Mouse (Mus musculus): ENCODE measurements around the gene AU018091. TPM values are rescaled to one million over a fixed set of nuclear protein-coding genes. Genes with fewer than 3 reads are reported as not detected.

The AU018091 gene
- not detected in 2 replicates for total RNA-seq (2014; rRNA removed)
- not detected in 2 replicates for polyA plus RNA-seq (2015; fragmentation: Nextera tagmentation; extraction: Ambion mirVana)

GRCm38 (mm10) chr7:3168925-3169324 is at the start of gene AU018091:
TSS of gene AU018091 (minus strand) at chr7:3169203.
- Histone ChIP-seq H3K27me3 (ENCODE audit: insufficient read depth, low read length) (no peaks in the 10 kb centered on the region), H3K4me2 (ENCODE audit: low read depth, low read length, poor library complexity, severe bottlenecking) (no peak within 1 kb of the TSS), H3K4me3 (ENCODE audit: low read depth, low read length) (no peak within 1 kb of the TSS), H3K36me3 (ENCODE audit: insufficient read depth, low read length) (no peaks in the 10 kb centered on the region), H3K9ac (replicated peaks; ENCODE audit: low read length, poor library complexity, severe bottlenecking) (no peak within 1 kb of the TSS), H3K4me1 (ENCODE audit: insufficient read depth, low read length) (no peaks in the 10 kb centered on the region), H3K9me3 (ENCODE audit: low read length) (no peaks in the 10 kb centered on the region), H3K27ac (ENCODE audit: low read depth, low read length) (no peak within 1 kb of the TSS)
- no peak for ATAC-seq (ENCODE audit: low FRiP score)
- no peak for TF ChIP-seq CTCF (IDR thresholded peaks at IDR 0.05)
- no peak for DNase-seq (ENCODE audit: low spot score)
- WGBS = 88% methylated on average over 3 of the region's 3 CpGs

GRCm38 (mm10) chr7:3217546-3218056 is 48.6 kb upstream of the AU018091 start:
- TF ChIP-seq CTCF (IDR thresholded peaks at IDR 0.05) = no peak
- no peak for DNase-seq (ENCODE audit: low spot score)
- Histone ChIP-seq H3K27ac (ENCODE audit: low read depth, low read length) (no peak overlapping the region), H3K4me2 (ENCODE audit: low read depth, low read length, poor library complexity, severe bottlenecking) (no peak overlapping the region), H3K4me1 (ENCODE audit: insufficient read depth, low read length) (no peaks in the 10 kb centered on the region), H3K36me3 (ENCODE audit: insufficient read depth, low read length) (no peaks in the 10 kb centered on the region), H3K9me3 (ENCODE audit: low read length) (no peaks in the 10 kb centered on the region), H3K27me3 (ENCODE audit: insufficient read depth, low read length) (peaks cover 21% of the 10 kb centered on the region), H3K9ac (replicated peaks; ENCODE audit: low read length, poor library complexity, severe bottlenecking) (no peak overlapping the region), H3K4me3 (ENCODE audit: low read depth, low read length) (no peak overlapping the region)
- no peak for ATAC-seq (ENCODE audit: low FRiP score)
- 32% methylated on average over 10 of the region's 10 CpGs for WGBS

GRCm38 (mm10) chr7:3216331-3216730 is 47.3 kb upstream of the AU018091 start:
- no peak overlapping the region for H3K27ac ChIP-seq (ENCODE audit: low read depth, low read length)
- WGBS = 65% methylated on average over 3 of the region's 3 CpGs
- H3K9me3 ChIP-seq (ENCODE audit: low read length) = no peaks in the 10 kb centered on the region
- peaks cover 21% of the 10 kb centered on the region for H3K27me3 ChIP-seq (ENCODE audit: insufficient read depth, low read length)
- ATAC-seq (ENCODE audit: low FRiP score) (no peak), DNase-seq (ENCODE audit: low spot score) (no peak)
- H3K36me3 ChIP-seq (ENCODE audit: insufficient read depth, low read length) = no peaks in the 10 kb centered on the region
- H3K4me3 ChIP-seq (ENCODE audit: low read depth, low read length) = no peak overlapping the region
- no peak overlapping the region for H3K9ac ChIP-seq (replicated peaks; ENCODE audit: low read length, poor library complexity, severe bottlenecking)
- no peaks in the 10 kb centered on the region for H3K4me1 ChIP-seq (ENCODE audit: insufficient read depth, low read length)
- H3K4me2 ChIP-seq (ENCODE audit: low read depth, low read length, poor library complexity, severe bottlenecking) = no peak overlapping the region
- TF ChIP-seq CTCF (IDR thresholded peaks at IDR 0.05) = no peak

GRCm38 (mm10) chr7:3213557-3213956 is 44.6 kb upstream of the AU018091 start:
- Histone ChIP-seq H3K4me3 (ENCODE audit: low read depth, low read length) (no peak overlapping the region), H3K27me3 (ENCODE audit: insufficient read depth, low read length) (peaks cover 6% of the 10 kb centered on the region), H3K4me1 (ENCODE audit: insufficient read depth, low read length) (no peaks in the 10 kb centered on the region), H3K9ac (replicated peaks; ENCODE audit: low read length, poor library complexity, severe bottlenecking) (no peak overlapping the region), H3K9me3 (ENCODE audit: low read length) (no peaks in the 10 kb centered on the region), H3K4me2 (ENCODE audit: low read depth, low read length, poor library complexity, severe bottlenecking) (no peak overlapping the region), H3K36me3 (ENCODE audit: insufficient read depth, low read length) (no peaks in the 10 kb centered on the region), H3K27ac (ENCODE audit: low read depth, low read length) (no peak overlapping the region)
- 13% methylated on average over 3 of the region's 3 CpGs for WGBS
- no peak for TF ChIP-seq CTCF (IDR thresholded peaks at IDR 0.05)
- no peak for ATAC-seq (ENCODE audit: low FRiP score)
- no peak for DNase-seq (ENCODE audit: low spot score)

- H3K4me2 ChIP-seq (ENCODE audit: low read depth, low read length, poor library complexity, severe bottlenecking) = no peak overlapping the region
- TF ChIP-seq CTCF (IDR thresholded peaks at IDR 0.05) = no peak
- 63% methylated on average over 1 of the region's 1 CpGs for WGBS
- DNase-seq (ENCODE audit: low spot score) (no peak), ATAC-seq (ENCODE audit: low FRiP score) (no peak)
- H3K4me3 ChIP-seq (ENCODE audit: low read depth, low read length) = no peak overlapping the region
- no peaks in the 10 kb centered on the region for H3K9me3 ChIP-seq (ENCODE audit: low read length)
- H3K4me1 ChIP-seq (ENCODE audit: insufficient read depth, low read length) = no peaks in the 10 kb centered on the region
- peaks cover 2% of the 10 kb centered on the region; the same call in 1 of the 2 replicates for H3K27me3 ChIP-seq (ENCODE audit: insufficient read depth, low read length)
- no peaks in the 10 kb centered on the region for H3K36me3 ChIP-seq (ENCODE audit: insufficient read depth, low read length)
- no peak overlapping the region for H3K9ac ChIP-seq (replicated peaks; ENCODE audit: low read length, poor library complexity, severe bottlenecking)
- H3K27ac ChIP-seq (ENCODE audit: low read depth, low read length) = no peak overlapping the region
Observed at GRCm38 (mm10) chr7:3213156-3213555, 44.2 kb upstream of the AU018091 start.

GRCm38 (mm10) chr7:3212002-3212790 is 43.2 kb upstream of the AU018091 start:
- TF ChIP-seq CTCF (IDR thresholded peaks at IDR 0.05) = no peak
- Histone ChIP-seq H3K27me3 (ENCODE audit: insufficient read depth, low read length) (no peaks in the 10 kb centered on the region), H3K9ac (replicated peaks; ENCODE audit: low read length, poor library complexity, severe bottlenecking) (no peak overlapping the region), H3K4me1 (ENCODE audit: insufficient read depth, low read length) (no peaks in the 10 kb centered on the region), H3K4me3 (ENCODE audit: low read depth, low read length) (no peak overlapping the region), H3K36me3 (ENCODE audit: insufficient read depth, low read length) (no peaks in the 10 kb centered on the region), H3K9me3 (ENCODE audit: low read length) (no peaks in the 10 kb centered on the region), H3K4me2 (ENCODE audit: low read depth, low read length, poor library complexity, severe bottlenecking) (no peak overlapping the region), H3K27ac (ENCODE audit: low read depth, low read length) (no peak overlapping the region)
- ATAC-seq (ENCODE audit: low FRiP score) (no peak), DNase-seq (ENCODE audit: low spot score) (no peak)
- WGBS = 47% methylated on average over 12 of the region's 12 CpGs
